Mouse (Mus musculus) lung, embryonic 16.5 days (tissue): ENCODE results near the gene Scamp3. TPM values are rescaled to one million over a fixed set of nuclear protein-coding genes. Genes with fewer than 3 reads are reported as not detected.

Experiments
- ATAC-seq: fragments of 200-750 bp; cut with Nextera tagmentation; 2 replicates; pipeline ENCODE4 v1.8.0; 2017; ENCODE audit warnings: low read depth, mild to moderate bottlenecking, moderate library complexity
- H3K27ac ChIP-seq: fragments of 300-500 bp; sonication (generic); 2 replicates; pipeline ENCODE4 v1.5.1; 2014; ENCODE audit warnings: mild to moderate bottlenecking, control low read depth, low read length
- H3K27me3 ChIP-seq: fragments of 300-500 bp; sonication (generic); 2 replicates; pipeline ENCODE4 v1.6.1; 2014; ENCODE audit warnings: low read depth, low read length, mixed read lengths; ENCODE audit not compliant: control insufficient read depth, insufficient read depth
- H3K36me3 ChIP-seq: fragments of 300-500 bp; sonication (generic); 2 replicates; pipeline ENCODE4 v1.6.1; 2014; ENCODE audit warnings: low read length; ENCODE audit not compliant: control insufficient read depth, insufficient read depth
- H3K4me1 ChIP-seq: fragments of 300-500 bp; sonication (generic); replicated peaks from 2 replicates; pipeline ENCODE4 v1.6.1; 2014; ENCODE audit warnings: low read length, mixed read lengths; ENCODE audit not compliant: control insufficient read depth, insufficient read depth
- H3K4me2 ChIP-seq: fragments of 300-500 bp; sonication (generic); 2 replicates; pipeline ENCODE4 v1.6.1; 2014; ENCODE audit warnings: low read depth, low read length, control low read depth
- H3K4me3 ChIP-seq: fragments of 300-500 bp; sonication (generic); 2 replicates; pipeline ENCODE4 v1.5.1; 2014; ENCODE audit warnings: mild to moderate bottlenecking, low read length, control low read depth
- H3K9ac ChIP-seq: fragments of 300-500 bp; sonication (generic); 2 replicates; pipeline ENCODE4 v1.6.1; 2014; ENCODE audit warnings: low read length, control low read depth
- H3K9me3 ChIP-seq: fragments of 300-500 bp; sonication (generic); 2 replicates; pipeline ENCODE4 v1.6.1; 2016; ENCODE audit warnings: low read length; ENCODE audit not compliant: control insufficient read depth
- WGBS: fragments of 180-500 bp; shearing (Covaris S2); extraction: QIAGEN DNeasy Blood & Tissue Kit; methylation state at CpG from one replicate; pipeline ENCODE4 v1.1.7; 2014; 5-methylcytosine and 5-hydroxymethylcytosine counted together
- polyA plus RNA-seq: library from polyadenylated mRNA; unstranded; fragments of >200 nt; fragmentation: Nextera tagmentation; extraction: Ambion mirVana; gene quantifications from 2 replicates; pipeline ENCODE4 v1.2.1, GENCODE M21; 2015

Gene Scamp3
- 109 and 115 TPM in 2 replicates for polyA plus RNA-seq

DNA sequence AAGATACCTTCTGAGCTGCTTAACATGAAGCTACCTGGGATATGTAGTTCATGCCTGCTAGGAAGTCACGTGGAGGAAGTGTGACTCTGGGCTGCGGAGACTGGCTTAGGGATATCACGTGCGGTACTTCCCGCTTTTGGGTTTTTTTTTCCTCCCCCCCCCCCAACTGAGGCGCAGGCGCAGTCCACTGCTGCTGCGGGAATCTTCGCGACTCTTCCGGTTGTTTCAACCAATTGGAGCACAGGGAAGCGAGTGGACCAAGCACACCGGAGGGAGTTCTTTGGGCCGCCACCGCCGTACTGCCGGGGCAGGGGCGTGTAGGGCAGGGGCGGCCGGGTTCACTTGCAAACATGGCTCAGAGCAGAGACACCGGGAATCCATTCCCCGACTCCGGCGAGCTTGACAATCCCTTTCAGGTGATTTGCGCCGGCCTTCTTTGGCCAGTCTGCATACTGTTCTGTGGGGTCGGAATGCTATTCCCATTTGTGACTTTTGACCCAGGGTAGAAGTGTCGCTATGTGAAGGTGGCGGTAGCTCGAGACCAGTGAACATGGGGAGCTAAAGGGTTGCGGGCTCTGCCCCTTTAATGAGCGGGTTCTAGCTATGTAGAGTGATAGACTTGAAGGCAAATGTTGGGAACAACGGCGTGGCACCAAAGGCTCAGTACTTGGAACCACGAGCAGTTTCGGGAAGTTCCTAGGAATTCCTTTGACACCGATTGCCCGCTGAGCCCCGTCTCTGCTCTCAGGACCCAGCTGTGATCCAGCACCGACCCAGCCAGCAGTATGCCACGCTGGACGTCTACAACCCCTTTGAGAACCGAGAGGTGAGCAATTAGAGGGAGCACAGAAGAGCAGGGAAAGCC lies at the start of gene Scamp3:
Scamp3 (plus strand) TSS at position 232 of the 865 bp plus-strand sequence.
- Histone ChIP-seq H3K4me1 (peaks cover 8% of the 10 kb centered on the region), H3K4me3 (peak within 1 kb of the TSS; percentile 82), H3K27ac (peak within 1 kb of the TSS; percentile 66), H3K4me2 (peak within 1 kb of the TSS; percentile 83), H3K27me3 (no peaks in the 10 kb centered on the region), H3K9ac (peak within 1 kb of the TSS; percentile 84), H3K36me3 (peaks cover 52% of the 10 kb centered on the region), H3K9me3 (no peaks in the 10 kb centered on the region)
- WGBS = under 1% methylated on average over 43 of the region's 43 CpGs
- ATAC-seq = peak; percentile 95

DNA sequence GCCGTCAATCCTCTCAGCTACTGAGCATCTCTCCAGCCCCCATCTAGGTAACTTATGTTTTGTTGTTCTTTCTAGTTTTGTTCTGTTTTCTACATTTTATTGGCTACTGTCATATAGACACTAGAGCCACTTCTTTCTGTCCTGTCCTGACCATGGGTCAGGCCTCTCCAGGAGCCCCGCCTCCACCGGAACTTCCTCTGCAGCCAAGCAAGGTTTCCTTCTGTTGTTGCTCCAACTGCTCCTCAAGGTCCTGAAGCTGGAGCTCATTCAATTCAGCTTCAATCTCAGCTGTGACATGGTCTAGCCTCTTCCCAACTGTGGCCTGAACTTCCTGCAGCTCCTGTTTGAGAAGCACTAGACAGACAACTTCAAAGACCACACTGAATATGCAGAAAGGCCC lies 47.4 kb upstream of the Scamp3 start:
- Histone ChIP-seq H3K27ac (no peak overlapping the region), H3K9me3 (no peaks in the 10 kb centered on the region), H3K36me3 (no peaks in the 10 kb centered on the region), H3K4me3 (no peak overlapping the region), H3K4me2 (no peak overlapping the region), H3K27me3 (no peaks in the 10 kb centered on the region), H3K9ac (no peak overlapping the region), H3K4me1 (0 out of 2 replicates have a peak, but pooled peaks cover 3% of the 10 kb centered on the region)
- no peak for ATAC-seq
- 74% methylated on average over 3 of the region's 3 CpGs for WGBS

DNA sequence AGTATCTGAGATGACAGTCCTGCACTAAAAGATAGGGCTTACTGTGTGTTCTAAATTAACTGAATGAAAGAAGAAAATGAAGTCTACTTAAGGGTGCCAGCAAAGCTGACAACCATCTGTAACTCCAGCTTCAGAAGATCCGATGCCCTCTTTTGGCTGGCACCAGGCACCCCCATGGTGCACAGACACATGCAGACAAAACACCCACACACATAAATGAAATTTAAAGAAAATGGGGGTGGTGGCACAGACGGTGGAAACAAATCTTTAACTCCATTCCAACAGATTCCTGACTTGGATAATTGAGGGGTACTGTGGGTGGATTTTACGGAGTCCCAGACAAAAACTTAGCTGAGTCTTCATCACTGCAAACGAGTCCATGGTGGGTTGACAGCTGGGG lies 45.5 kb upstream of the Scamp3 start:
- Histone ChIP-seq H3K36me3 (no peaks in the 10 kb centered on the region), H3K4me3 (no peak overlapping the region; the same call in 1 of the 2 replicates), H3K4me2 (peak overlapping the region; percentile 64), H3K27me3 (no peaks in the 10 kb centered on the region), H3K9ac (no peak overlapping the region; the same call in 1 of the 2 replicates), H3K27ac (no peak overlapping the region), H3K9me3 (no peaks in the 10 kb centered on the region), H3K4me1 (0 out of 2 replicates have a peak, but pooled peaks cover 3% of the 10 kb centered on the region)
- ATAC-seq = no peak
- 37% methylated on average over 4 of the region's 4 CpGs for WGBS

DNA sequence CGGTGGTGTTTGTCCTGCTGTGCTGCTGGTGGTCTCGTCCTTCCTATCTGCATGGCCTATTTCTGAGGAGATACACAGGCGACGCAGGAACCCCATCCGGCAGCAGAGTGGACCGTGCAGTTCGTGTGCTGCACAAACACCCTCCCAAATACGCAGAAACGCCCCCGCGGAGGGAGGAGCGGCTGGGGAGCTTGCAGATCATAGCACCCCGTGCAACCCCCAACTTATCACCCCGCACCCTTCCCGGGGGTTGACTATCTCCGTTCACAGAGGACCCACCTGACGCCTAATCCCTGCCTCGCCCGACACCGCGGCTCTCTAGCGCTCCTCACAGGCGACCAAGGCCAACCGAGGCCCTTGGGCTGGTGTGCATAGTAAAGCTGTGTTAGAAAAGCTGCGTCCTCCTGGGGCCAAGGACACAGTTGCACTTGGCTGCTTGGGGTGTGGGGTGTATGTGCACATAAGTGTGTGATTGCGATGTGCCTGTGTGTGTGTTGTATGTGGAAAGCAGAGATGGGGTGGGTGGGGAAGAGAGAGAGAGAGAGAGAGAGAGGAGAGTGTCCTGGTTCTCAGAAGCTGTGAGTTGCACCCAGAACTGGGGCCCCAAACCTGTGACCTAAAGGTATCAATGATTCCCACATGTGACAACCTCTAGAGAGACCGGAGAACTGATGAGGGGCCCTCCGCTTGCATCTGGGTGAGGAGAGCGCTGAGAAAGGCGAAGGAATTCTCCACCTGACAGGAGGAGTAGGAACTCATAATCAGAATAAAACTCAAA lies 44.8 kb upstream of the Scamp3 start:
- H3K27me3 ChIP-seq = no peaks in the 10 kb centered on the region
- H3K4me3 ChIP-seq = peak overlapping the region; percentile 37
- H3K9me3 ChIP-seq = no peaks in the 10 kb centered on the region
- H3K4me2 ChIP-seq = peak overlapping the region; percentile 64
- H3K4me1 ChIP-seq = 0 out of 2 replicates have a peak, but pooled peaks cover 3% of the 10 kb centered on the region
- H3K27ac ChIP-seq = no peak overlapping the region
- 12% methylated on average over 30 of the region's 30 CpGs for WGBS
- ATAC-seq = peak; percentile 51; the same call in 1 of the 2 replicates
- no peaks in the 10 kb centered on the region for H3K36me3 ChIP-seq
- peak overlapping the region; percentile 60 for H3K9ac ChIP-seq

DNA sequence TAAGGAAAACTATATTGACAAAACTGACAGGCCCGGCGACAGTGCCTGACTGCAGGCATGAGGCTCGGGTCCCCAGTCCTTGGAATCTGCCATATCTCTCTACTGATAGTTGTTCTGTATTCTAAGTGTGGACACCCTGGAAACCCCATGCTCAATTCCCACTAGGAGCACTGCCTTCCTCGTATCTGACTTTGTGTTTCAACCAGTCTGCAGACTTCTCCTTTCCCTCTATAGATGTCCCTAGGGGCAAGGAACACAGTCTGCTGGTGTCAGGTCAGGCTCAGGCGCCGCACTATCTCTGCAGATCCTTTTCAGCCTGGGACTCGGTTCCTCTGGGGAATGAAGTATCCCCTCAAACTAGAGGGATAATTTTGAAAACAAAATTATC lies 44.2 kb upstream of the Scamp3 start:
- H3K27me3 ChIP-seq = no peaks in the 10 kb centered on the region
- no peak overlapping the region for H3K27ac ChIP-seq
- no peaks in the 10 kb centered on the region for H3K9me3 ChIP-seq
- H3K4me1 ChIP-seq = 0 out of 2 replicates have a peak, but pooled peaks cover 3% of the 10 kb centered on the region
- H3K9ac ChIP-seq = no peak overlapping the region
- 63% methylated on average over 7 of the region's 7 CpGs for WGBS
- no peak for ATAC-seq
- no peak overlapping the region for H3K4me3 ChIP-seq
- H3K36me3 ChIP-seq = no peaks in the 10 kb centered on the region
- no peak overlapping the region for H3K4me2 ChIP-seq

DNA sequence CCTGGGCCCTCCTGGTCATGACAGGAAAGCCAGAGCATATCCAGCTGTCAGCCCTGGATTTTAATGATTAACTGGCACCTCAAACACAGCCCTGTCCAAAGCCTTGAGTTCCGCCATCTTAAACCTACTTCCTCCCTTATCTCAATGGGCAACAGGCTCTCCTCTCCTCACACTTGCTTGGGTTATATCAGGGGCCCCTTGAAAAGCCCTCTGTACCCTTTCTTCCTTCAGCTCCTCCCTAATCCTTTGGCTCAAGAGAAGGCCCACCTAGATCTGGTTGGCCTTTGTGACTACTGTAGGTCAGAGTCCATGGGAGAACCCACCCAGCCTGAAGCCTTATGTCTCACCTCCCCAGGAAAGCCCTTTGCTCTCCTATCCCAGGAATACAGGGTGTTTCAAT lies 43.5 kb upstream of the Scamp3 start:
- H3K9ac ChIP-seq = no peak overlapping the region
- no peak overlapping the region for H3K4me2 ChIP-seq
- H3K27me3 ChIP-seq = no peaks in the 10 kb centered on the region
- H3K36me3 ChIP-seq = no peaks in the 10 kb centered on the region
- no peak for ATAC-seq
- H3K4me3 ChIP-seq = no peak overlapping the region
- H3K27ac ChIP-seq = no peak overlapping the region
- WGBS = 56% methylated on average over 1 of the region's 1 CpGs
- H3K9me3 ChIP-seq = no peaks in the 10 kb centered on the region
- H3K4me1 ChIP-seq = 0 out of 2 replicates have a peak, but pooled peaks cover 3% of the 10 kb centered on the region

DNA sequence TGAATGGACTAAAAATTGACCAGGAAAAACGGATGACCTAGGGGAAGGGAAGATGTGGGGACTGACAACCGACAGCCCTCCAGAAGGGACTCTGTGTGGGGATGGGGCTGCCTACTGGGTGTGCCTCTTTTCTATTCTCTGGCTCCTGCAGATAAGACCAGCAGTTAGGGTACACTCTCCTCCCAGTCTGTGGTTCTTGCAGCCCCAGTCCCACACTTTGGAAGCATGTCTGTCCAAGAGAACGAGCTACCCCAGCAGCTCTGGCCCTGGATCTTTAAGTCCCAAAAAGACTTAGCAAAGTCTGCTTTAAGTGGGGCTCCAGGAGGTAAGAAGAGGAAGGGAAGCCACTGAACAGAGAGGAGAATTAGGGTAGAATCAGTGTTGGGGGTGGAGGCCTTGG lies 41.3 kb upstream of the Scamp3 start, which contains the start of gene Pklr:
Pklr (plus strand) TSS at position 185 of the 400 bp plus-strand sequence.
- Histone ChIP-seq H3K27me3 (no peaks in the 10 kb centered on the region), H3K27ac (no peak within 1 kb of the TSS), H3K4me1 (0 out of 2 replicates have a peak, but pooled peaks cover 3% of the 10 kb centered on the region), H3K4me2 (no peak within 1 kb of the TSS), H3K36me3 (no peaks in the 10 kb centered on the region), H3K4me3 (no peak within 1 kb of the TSS), H3K9ac (no peak within 1 kb of the TSS), H3K9me3 (no peaks in the 10 kb centered on the region)
- no peak for ATAC-seq
- 59% methylated on average over 3 of the region's 3 CpGs for WGBS

DNA sequence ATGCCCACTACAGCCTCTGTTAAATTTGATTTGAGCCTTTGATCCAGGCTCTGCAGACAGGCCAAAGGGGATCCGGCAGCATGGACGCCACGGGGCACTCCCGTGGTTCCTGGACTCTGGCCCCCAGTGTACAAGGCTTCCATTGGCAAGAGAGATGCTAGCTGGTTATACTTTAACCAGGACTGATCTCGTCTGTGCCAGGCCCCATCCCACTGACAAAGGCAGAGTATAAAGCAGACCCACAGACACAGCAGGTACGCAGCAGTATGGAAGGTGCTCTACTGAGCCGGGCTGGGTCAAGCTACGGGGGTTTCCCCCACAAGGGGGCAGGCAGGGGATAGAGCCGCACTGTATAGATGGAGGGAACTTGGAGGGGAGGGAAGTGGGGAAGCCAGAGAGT lies 40.9 kb upstream of the Scamp3 start:
- Histone ChIP-seq H3K27me3 (no peaks in the 10 kb centered on the region), H3K4me2 (no peak overlapping the region), H3K9me3 (no peaks in the 10 kb centered on the region), H3K27ac (no peak overlapping the region), H3K4me3 (no peak overlapping the region), H3K36me3 (no peaks in the 10 kb centered on the region), H3K9ac (no peak overlapping the region), H3K4me1 (0 out of 2 replicates have a peak, but pooled peaks cover 3% of the 10 kb centered on the region)
- 28% methylated on average over 9 of the region's 9 CpGs for WGBS
- peak; percentile 59; the same call in 1 of the 2 replicates for ATAC-seq

DNA sequence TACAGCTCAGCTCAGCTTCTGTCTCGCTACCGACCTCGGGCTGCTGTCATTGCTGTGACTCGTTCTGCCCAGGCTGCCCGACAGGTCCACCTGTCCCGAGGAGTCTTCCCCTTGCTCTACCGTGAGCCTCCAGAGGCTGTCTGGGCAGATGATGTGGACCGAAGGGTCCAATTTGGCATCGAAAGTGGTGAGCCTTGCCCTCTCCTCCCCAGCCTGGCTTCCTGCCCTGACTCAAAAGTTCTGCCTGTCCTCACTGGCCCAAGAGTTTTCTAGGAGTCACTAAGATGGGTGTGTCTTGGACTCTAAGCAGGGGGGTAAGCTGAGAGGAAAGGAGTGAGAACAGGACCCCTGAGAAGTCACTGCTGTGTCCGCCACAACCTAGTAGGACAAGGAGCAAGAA lies 32.5 kb upstream of the Scamp3 start:
- Histone ChIP-seq H3K4me1 (no peaks in the 10 kb centered on the region; the same call in 1 of the 2 replicates), H3K36me3 (no peaks in the 10 kb centered on the region), H3K4me3 (no peak overlapping the region), H3K27me3 (peaks cover 21% of the 10 kb centered on the region), H3K27ac (no peak overlapping the region), H3K4me2 (no peak overlapping the region), H3K9ac (no peak overlapping the region), H3K9me3 (no peaks in the 10 kb centered on the region)
- ATAC-seq = no peak
- 68% methylated on average over 10 of the region's 10 CpGs for WGBS
